Mouse (Mus musculus): Measurements from ENCODE around the gene Slc5a1.

Gene Slc5a1

GRCm38 (mm10) chr5:33193567-33193966 is 89.5 kb downstream of the Slc5a1 start:
- DNase-seq (ENCODE audit: low read depth, low spot score) = no peak

DNA sequence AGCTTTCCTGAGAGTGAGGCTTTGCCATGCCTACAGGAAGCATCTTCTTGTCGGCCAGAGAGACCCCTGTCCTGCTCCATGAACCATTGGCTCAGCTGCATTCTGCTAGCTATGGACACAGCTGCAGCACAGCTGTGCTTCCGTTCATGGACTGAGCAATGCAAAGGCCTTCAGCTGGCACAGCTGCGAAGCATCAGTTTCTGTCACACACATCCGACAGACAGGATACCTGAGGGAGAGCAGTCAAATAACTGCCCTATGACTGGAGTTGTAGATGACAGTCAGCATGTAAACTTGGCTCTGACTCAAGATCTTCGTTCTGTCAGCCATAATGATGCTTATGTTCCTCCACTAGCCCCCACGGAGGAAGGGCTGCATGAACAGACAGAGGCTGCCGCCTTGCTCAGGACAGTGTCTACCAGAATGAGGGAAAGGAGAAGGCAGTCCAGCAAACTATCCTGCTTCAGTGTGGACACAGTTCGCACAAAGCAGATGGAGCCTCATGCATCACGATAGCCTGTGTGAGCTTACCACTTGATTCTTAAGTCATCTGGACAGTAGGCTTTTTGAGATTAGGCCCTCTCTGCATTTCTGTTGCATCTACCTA is 91.3 kb downstream of the Slc5a1 start:
- no peak for DNase-seq (ENCODE audit: low read depth, low spot score)

- no peak for DNase-seq (ENCODE audit: low read depth, low spot score)
Observed at GRCm38 (mm10) chr5:33200071-33200470, 96.1 kb downstream of the Slc5a1 start.

DNA sequence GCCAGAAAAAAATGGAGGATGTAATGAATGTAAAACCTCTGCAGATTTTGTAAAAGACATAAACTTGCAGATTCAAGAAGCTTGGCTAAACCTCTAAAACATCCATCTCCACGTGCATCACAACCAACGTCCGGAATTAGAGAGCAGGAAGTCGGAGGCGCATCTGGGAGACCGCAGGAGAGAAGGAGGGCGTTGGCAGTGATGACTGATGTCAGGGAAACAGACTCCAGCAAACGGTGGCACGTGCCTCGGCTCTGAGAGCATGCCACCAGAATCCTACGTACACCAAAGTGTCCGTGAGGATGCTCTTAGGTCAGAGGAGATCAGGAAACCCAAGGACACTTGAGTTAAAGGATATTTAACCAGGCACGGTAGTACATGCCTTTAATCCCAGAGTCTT is 97.7 kb downstream of the Slc5a1 start:
- DNase-seq (ENCODE audit: low read depth, low spot score) = no peak

GRCm38 (mm10) chr5:33202516-33203170 is 98.6 kb downstream of the Slc5a1 start:
- DNase-seq (ENCODE audit: low read depth, low spot score) = no peak

DNA sequence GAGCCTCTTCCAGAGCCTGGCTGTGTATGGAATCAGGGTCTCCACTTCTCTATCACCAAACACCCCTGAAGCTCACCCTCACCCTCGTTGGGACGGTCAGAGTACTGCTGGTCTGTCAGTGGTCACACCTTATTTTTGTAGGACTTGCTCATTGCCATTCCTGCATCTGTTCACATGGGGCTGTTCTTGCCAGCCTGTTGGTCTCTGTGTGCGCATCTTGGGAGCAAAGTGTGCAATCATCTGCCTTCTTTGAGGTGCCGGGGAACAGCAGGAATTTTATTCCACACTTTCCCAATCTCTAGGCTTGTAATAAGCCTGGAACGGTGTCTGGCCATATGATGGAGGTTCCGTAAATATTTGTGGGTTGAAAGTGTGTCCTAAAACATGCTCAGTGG is 99.1 kb downstream of the Slc5a1 start:
- no peak for DNase-seq (ENCODE audit: low read depth, low spot score)

- DNase-seq (ENCODE audit: low read depth, low spot score) = peak; percentile 91
Observed at GRCm38 (mm10) chr5:33203691-33204242, 99.7 kb downstream of the Slc5a1 start.

DNA sequence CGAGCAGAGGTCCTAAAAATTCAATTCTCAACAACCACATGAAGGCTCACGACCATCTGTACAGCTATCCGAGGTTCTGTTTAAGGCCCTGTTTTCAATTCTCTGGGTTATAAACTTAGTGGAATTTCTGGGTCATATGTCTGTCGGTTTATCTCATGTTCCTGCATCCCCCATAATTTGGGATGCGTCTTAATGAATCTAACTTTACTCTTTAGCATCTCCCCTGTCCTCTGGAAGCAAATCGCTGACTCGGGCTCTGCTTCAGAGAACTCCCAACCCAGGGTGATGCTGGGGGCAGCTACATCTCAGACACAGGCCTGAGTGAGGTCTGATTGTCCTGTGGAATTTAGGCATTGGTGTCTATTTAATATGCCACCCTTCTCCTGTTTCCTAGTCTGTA is 100.3 kb downstream of the Slc5a1 start:
- DNase-seq (ENCODE audit: low read depth, low spot score) = no peak

- DNase-seq (ENCODE audit: low read depth, low spot score) = no peak
Observed at GRCm38 (mm10) chr5:33206328-33206727, 102.3 kb downstream of the Slc5a1 start.

- DNase-seq (ENCODE audit: low read depth, low spot score) = no peak
Observed at GRCm38 (mm10) chr5:33207136-33207535, 103.1 kb downstream of the Slc5a1 start.

DNA sequence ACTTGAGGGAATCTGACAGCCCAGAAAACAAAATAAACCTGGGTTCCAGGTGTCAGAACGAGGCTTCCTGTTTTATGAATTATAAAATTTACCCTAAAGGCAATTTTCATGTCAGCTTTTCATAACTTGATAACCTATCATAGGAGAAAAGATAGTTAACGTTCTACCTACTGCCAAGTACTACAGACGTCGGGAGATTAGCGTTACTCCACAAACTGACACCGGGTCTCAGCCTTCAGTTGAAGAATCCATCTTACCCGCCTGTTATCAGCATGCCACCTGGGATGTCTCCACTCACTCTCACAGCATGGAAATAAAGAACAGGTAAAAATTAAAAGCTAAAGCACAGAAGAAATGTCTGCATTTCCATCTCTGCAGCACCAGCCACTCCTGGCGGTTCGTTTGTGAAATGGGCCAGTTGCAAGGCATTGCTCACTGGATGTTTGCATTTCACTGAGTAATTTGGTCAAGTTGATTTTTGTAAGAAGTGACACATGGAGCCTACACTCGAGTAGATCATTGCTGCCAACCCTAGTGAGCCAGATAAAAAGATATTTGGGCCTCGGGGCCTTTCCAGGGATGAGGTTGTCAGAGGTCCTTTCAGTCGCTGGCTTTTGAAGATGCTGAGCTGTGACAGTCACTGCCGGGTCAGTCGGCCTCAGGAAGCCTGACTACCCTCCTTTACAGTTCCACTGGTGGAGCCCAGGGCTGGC is 104.7 kb downstream of the Slc5a1 start:
- DNase-seq (ENCODE audit: low read depth, low spot score) = no peak

GRCm38 (mm10) chr5:33210515-33210914 is 106.5 kb downstream of the Slc5a1 start:
- DNase-seq (ENCODE audit: low read depth, low spot score) = no peak

- DNase-seq (ENCODE audit: low read depth, low spot score) = no peak
Observed at GRCm38 (mm10) chr5:33211254-33211653, 107.2 kb downstream of the Slc5a1 start.

Measured in brain, adult 2 months (tissue).